Mouse (Mus musculus) thymus, postnatal 4 days (tissue): ENCODE measurements around the gene Col5a1.

Source experiments
- DNase-seq: peaks from one replicate; pipeline ENCODE4 v3.0.0; 2021

Col5a1 gene

GRCm38 (mm10) chr2:27886608-27887460, 609 bp downstream of the Col5a1 start:
- DNase-seq, result peak; percentile 58

- no peak for DNase-seq
Measured at GRCm38 (mm10) chr2:27887461-27888264, 1.4 kb downstream of the Col5a1 start.

GRCm38 (mm10) chr2:27888603-27889545, 2.6 kb downstream of the Col5a1 start:
- DNase-seq, result no peak

- DNase-seq, result no peak
Measured at GRCm38 (mm10) chr2:27891922-27892541, 5.8 kb downstream of the Col5a1 start.

GRCm38 (mm10) chr2:27893015-27893414, 6.8 kb downstream of the Col5a1 start:
- DNase-seq, result no peak

GRCm38 (mm10) chr2:27894986-27895385, 8.8 kb downstream of the Col5a1 start:
- no peak for DNase-seq

GRCm38 (mm10) chr2:27895648-27896047, 9.4 kb downstream of the Col5a1 start:
- no peak for DNase-seq

GRCm38 (mm10) chr2:27897161-27897560, 10.9 kb downstream of the Col5a1 start:
- no peak for DNase-seq

GRCm38 (mm10) chr2:27899894-27900293, 13.7 kb downstream of the Col5a1 start:
- peak; percentile 79 for DNase-seq

- no peak for DNase-seq
Measured at GRCm38 (mm10) chr2:27901076-27901475, 14.9 kb downstream of the Col5a1 start.

GRCm38 (mm10) chr2:27901525-27902245, 15.5 kb downstream of the Col5a1 start:
- DNase-seq, result no peak

GRCm38 (mm10) chr2:27902318-27902717, 16.1 kb downstream of the Col5a1 start:
- no peak for DNase-seq

- DNase-seq, result no peak
Measured at GRCm38 (mm10) chr2:27905411-27905810, 19.2 kb downstream of the Col5a1 start.

GRCm38 (mm10) chr2:27910501-27910900, 24.3 kb downstream of the Col5a1 start:
- no peak for DNase-seq

- DNase-seq, result no peak
Measured at GRCm38 (mm10) chr2:27912546-27913275, 26.5 kb downstream of the Col5a1 start.

- DNase-seq, result peak; percentile 66
Measured at GRCm38 (mm10) chr2:27915726-27916125, 29.5 kb downstream of the Col5a1 start.

- no peak for DNase-seq
Measured at GRCm38 (mm10) chr2:27916316-27916715, 30.1 kb downstream of the Col5a1 start.

GRCm38 (mm10) chr2:27917177-27917576, 31.0 kb downstream of the Col5a1 start:
- no peak for DNase-seq

- DNase-seq, result no peak
Measured at GRCm38 (mm10) chr2:27918106-27918505, 31.9 kb downstream of the Col5a1 start.

- no peak for DNase-seq
Measured at GRCm38 (mm10) chr2:27919309-27919850, 33.2 kb downstream of the Col5a1 start.

- DNase-seq, result no peak
Measured at GRCm38 (mm10) chr2:27922053-27922452, 35.8 kb downstream of the Col5a1 start.
